Mouse (Mus musculus): Measurements from ENCODE around the gene Atxn7l1. TPM values are rescaled to one million over a fixed set of nuclear protein-coding genes. Genes with fewer than 3 reads are reported as not detected.
"Not testable (repeated sequence)": the region's sequence is repeated elsewhere in the genome, so short reads cannot be mapped to it uniquely, and the experiment has no call there.

The Atxn7l1 gene
- total RNA-seq, 4 experiments from 2014 or later, result 20.2 to 22.4 (median 20.7) TPM

DNA sequence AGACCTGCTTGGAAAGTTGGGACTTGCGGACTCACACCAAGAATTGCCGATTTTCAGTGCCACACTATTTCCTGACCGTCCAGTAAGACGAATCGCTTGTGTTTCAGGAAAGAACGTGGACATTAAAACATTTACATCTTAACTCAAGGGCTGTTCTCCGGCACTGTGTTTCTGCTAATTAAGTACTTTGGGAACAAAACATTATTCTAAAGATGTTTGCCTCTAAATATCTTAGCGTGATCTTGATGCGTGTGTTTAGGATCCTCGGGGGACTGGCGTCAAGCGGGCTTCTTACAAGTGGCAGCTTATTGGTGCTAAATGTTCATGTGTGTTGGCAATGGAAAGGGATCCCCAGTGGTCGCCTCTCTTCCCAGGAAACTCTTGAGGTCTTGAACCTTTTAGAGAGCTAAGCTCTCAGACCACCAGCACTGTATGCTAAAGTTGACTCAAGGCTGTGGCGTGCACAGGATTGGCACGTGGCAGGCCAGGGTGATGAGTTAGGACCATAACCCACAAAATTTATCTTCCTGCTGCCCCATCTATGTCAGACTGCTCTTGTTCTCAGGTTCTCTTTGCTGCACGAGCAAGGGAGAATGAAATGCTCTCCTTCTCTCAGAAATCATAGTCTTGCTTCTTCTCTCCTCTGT lies 2.2 kb downstream of the Atxn7l1 start:
- no peak for DNase-seq (ENCODE audit: low spot score)

DNA sequence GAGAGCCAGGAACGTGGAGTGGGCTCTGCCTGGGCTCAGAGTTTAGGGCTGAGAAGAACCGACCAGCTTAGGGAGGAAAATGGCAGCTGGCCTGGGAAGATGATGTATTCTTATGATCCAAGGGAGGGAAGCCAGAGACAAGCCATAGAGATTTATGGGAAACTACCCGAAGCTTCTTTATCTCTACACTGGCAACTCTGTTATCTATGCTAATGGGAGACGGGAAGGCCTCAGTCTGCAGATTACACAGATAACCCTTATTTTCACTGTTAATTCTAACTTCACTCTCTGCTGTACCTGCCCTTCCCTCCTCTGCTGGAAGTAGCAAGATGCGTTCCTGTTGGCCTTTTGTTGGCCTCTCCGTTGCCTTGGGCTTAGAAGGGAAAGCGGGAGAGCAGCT lies 5.6 kb downstream of the Atxn7l1 start:
- DNase-seq (ENCODE audit: low spot score), result no peak

DNA sequence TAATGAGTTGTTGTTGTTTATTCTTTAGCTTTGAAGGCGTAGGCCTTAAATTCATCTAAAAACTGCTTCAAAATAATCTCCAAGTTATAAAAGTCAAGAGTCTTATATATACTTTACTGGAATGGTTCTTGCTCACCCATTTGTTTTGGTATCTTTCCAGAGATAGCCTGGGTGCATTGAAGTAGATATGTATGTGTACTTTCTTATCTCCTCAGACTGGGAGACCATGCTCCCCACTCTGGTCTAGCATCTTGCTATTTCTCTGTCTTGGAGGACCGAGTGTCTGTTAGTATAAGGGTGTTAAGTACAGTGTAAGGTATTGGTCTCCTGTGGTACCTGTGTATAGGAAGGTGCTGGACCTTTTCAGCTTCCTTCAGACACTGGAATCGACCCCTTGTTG lies 6.4 kb downstream of the Atxn7l1 start:
- DNase-seq (ENCODE audit: low spot score), result no peak

DNA sequence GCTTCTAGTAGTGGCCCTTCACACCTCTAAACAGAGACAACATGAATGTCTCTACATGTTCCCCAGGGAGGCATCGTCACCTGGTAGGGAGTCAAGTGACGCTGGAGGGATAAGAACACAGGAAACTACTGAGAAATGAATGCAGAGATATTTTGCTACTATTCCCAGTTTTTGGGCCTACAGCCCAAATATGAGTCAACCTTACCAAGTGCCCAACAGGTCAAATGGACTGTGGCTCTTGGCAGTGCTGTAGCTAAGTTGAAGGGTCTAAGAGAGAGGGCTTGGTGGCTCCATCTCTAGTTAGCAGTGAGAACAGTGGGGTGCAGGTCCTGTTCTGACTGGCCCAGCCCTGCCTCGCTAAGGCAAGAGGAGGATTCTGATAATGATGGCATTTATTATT lies 7.2 kb downstream of the Atxn7l1 start:
- no peak for DNase-seq (ENCODE audit: low spot score)

DNA sequence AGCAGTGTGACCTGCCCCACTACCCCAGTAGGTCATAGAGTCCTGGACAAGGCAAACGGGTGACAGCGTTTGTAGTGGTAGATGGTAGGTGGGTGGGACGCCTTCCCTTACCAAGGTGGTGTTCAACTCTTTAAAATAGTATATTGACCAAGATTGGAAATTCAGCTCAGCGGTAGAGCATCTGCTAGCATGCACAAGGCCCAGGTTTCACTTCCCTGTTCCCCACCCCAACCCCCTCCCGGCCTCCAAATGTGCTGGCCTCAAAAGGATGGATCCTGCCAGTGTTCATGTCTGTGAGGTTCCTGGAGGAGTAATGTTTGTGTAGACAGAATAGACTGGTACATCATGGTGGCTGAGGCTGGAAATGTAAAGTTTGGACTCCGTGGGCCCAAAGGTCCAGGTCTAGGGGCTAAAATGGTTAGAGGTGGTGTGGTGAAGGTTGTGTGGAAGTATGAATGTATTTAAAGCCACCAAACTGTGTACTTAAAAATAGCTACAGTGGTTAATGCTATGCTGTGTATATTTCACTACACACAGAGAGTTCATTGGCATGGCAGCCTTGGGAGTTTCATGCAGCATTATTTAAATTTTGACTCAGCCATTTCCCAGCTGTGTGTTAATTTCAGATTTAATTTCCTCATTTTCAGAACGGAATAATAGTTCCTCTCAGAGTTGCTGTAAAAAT lies 9.0 kb downstream of the Atxn7l1 start:
- no peak for DNase-seq (ENCODE audit: low spot score)

DNA sequence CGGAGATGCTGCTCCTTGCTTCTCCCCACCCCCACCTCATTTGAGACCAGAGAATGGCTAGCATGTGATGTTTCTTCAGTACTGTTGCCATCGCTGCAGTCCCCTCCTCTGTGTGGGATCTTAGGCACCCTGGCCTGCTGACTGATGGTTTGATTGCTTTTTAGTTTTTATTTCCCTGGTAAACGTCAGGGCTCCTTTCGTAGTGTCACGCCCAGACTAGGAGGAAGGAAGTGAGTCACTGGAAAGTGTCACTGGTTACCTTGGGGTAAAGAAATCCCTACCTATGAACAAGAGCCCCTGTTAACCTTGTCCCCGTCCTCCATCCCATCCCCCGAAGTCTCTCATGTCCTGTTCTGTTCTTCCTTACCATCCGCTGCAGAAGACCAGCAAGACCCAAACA lies 10.8 kb downstream of the Atxn7l1 start:
- DNase-seq (ENCODE audit: low spot score), result no peak

DNA sequence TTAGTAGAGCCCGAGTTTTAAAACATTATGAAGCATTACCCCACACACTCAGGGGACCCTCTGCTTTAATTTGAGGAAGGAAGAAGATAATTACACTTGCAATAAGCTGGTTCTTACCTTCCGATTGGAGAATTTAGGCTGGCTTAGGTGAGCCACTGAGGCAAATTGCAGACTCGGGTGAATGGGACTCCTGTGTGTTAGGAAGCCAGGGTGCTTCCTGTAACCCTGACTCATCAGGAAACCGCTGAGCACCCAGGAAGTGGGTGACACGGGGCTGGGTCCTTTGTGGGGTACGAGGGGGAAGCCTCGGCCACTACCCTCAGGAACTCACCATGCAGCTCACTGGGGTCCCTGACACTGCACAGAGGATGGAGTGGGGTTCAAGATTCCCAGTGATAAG lies 12.9 kb downstream of the Atxn7l1 start:
- no peak for DNase-seq (ENCODE audit: low spot score)

DNA sequence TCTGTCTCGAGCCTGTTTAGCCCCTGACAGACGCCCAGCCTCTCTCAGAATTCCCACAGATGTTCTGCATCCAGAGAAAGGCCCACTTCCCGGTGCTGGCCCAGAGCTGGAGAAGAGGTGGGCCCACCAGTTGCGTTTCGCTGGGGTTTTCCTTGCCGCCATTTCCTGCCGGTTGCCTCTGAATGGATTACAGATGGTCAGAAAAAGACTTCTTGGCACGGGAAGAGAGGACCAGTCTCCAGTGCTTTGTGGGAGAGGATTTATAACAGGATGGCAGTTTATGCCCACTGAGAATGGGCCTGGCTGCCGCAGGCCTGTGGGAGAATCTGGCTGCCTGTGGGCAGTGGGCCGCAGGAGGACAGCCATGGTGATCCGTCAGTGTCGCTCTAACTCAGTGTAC lies 15.0 kb downstream of the Atxn7l1 start:
- no peak for DNase-seq (ENCODE audit: low spot score)

DNA sequence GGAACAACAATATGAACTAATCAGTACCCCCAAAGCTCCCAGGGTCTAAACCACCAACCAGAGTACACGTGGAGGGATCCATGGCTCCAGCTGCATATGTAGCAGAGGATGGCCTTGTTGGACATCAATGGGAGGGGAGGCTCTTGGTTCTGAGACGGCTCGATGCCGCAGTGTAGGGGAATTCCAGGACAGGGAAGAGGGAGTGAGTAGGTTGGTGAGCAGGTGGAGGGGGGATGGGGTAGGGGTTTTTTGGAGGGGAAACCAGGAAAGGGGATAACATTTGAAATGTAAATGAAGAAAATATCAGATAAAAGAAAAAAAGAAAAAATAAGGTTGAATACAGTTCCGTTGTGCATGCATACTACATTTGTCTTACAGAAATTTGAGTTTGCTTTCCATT lies 16.5 kb downstream of the Atxn7l1 start:
- not testable (repeated sequence) for DNase-seq (ENCODE audit: low spot score)

DNA sequence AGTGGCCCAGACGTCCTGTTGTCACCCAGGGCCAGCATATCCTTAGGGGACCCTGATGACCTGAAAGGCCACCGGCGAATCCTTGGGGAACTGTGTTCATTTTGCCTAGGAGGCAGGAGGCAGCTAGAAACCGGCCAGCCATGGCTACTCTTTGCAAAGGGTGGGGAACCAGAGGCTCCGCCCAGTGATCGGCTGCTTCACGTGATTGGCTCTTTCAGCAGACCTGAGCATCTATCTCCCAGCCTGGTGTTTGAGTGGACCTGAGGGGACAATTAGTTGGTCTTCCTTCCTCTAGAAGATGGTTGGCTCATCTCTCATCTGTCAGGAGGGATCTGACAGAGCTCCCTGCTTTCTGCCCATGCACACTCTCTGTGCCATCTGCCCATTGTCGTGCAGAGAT lies 19.2 kb downstream of the Atxn7l1 start:
- DNase-seq (ENCODE audit: low spot score), result no peak

DNA sequence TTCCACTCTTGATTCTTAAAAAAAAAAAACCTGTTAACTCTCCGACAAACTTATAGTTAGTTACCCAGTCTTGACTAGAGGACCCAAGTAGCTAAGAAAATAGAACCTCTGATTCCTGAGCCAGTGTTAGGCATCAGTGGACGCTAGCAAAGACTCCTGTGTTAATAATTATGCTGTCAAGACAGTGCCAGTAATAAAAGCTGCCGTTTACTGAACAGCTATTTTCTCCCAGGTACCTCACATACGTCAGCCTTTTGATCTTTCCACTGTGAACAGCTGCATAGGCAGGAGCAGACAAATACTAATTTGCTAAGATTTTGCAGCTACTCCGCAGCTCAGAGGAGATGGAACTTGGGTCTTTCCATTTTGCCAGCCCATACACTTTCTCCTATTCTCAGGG lies 20.1 kb downstream of the Atxn7l1 start:
- no peak for DNase-seq (ENCODE audit: low spot score)

DNA sequence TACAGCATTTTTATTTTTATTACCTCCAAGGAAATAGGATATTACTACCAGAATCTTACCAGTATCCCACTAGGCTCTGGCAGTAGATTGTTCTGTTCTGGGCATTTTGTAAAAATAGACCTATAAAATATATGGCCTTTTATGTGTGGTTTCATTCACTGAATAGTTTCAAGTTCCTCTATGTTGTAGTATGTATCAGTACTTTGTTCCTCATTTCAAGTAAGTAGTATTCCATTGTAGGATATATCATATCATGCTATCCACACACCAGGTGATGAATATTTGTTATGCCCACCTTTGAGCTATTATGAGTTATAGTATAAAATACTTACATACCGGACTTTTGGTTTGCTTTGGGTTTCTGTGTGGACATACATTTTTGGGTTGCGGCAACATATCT lies 21.0 kb downstream of the Atxn7l1 start:
- no peak for DNase-seq (ENCODE audit: low spot score)

DNA sequence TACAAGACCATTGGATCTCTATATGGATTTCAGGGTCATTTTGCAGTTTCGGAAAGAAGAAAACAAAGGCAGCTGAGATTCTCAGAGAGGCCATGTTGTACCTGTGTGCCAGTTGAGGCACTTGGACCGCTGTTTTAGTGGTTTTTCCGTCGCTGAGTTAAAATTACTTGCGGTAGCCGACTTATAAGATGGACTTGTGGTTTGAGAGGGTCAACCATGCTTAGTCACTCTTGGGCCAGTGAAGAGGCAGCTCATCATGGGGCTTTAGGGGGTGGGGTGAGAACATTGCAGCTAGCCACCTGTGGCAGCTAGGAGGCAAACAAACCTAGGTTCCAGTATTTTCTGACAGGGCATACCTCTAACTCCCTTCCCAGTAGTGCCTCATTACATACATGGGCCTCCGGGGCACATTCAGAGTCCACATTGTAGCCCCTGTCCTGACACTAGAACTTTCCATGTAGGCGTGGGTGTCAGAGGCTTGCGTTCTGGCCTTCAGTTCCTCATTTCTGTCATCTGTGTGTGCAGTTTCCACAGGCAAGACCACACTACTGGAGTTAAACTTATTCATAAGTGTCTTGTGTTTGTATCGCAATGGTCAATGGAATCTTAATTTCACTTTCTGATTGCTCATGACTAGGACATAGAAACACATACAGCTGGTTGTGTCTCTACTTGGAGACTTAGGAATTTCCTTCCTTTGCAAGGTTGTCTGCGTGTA lies 22.4 kb downstream of the Atxn7l1 start:
- DNase-seq (ENCODE audit: low spot score), result no peak

DNA sequence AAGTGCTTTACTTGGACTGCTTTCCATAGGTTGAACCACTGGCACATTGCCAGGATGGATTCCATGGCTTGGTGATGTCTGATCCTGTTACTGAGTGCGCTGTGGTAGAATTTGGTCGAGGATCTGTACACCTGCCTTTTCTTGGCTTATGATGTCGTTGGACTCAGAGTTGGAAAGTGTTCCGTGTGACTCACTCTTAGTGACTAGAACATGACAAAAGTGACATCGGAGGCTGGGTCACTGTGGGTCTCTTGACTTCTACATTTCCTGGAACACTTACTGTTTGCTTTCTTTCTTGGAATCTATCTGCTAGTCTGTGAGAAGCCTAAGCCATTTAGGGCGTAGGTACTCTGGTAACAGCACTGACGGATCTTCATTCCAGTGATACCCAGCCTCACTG lies 23.3 kb downstream of the Atxn7l1 start:
- DNase-seq (ENCODE audit: low spot score), result no peak

DNA sequence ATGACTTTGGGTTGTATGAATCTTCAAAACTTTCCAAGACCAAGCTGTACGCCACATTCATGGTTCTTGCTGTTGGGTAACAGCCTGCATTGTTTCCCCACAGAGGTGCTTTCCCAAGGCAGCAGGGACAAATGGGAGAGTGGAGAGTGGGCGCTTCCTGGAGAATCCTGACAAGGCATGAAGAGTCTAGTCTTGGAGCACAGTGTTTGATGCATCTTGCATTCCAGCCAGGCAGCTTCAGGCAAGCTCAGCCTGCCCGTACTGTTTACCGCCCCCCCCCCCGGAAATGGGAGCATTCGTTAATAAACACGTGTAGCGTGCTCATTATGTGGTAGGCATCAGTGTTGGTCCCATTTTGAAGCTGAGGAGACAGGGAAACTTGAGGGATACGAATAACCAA lies 25.4 kb downstream of the Atxn7l1 start:
- no peak for DNase-seq (ENCODE audit: low spot score)

DNA sequence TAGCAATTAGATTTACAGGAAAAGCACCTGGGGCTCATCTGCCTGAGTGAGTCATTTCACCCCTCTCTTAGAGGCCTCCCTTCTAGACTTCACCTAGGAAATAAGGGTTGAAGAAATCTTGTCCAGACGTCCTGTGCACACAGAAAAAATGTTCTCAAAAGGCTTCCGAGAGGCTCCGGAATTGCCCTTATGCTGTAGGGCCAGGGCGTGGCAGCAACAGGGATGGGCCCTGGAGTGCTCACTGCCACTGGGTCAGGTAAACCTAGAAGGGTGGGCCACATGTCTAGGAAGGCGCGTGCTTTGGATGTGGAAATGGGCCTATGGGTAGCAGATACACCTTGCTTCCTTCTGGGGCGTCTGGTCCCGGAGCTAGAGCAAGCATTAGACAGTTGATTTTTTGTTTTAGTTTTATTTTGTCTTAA lies 26.2 kb downstream of the Atxn7l1 start:
- no peak for DNase-seq (ENCODE audit: low spot score)

DNA sequence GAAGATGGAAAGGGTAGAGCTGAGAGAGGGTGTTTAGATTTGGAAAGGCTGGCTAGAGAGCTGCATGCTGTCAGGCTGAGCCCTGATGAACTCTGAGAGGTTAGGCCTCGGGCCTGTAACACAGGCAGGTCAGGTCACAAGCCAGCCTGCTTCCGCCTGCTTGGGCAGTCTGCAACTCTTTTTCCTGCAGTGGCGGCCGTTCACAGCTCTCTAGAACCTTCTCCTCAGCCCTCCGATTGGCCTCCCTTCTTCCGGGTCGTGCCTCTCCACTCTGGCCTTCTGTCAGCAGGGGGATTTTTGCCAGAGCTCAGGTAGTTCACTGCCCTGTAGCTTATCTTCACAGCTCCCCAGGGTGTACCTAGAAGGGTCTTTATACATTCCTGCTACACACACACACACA lies 26.7 kb downstream of the Atxn7l1 start:
- no peak for DNase-seq (ENCODE audit: low spot score)

DNA sequence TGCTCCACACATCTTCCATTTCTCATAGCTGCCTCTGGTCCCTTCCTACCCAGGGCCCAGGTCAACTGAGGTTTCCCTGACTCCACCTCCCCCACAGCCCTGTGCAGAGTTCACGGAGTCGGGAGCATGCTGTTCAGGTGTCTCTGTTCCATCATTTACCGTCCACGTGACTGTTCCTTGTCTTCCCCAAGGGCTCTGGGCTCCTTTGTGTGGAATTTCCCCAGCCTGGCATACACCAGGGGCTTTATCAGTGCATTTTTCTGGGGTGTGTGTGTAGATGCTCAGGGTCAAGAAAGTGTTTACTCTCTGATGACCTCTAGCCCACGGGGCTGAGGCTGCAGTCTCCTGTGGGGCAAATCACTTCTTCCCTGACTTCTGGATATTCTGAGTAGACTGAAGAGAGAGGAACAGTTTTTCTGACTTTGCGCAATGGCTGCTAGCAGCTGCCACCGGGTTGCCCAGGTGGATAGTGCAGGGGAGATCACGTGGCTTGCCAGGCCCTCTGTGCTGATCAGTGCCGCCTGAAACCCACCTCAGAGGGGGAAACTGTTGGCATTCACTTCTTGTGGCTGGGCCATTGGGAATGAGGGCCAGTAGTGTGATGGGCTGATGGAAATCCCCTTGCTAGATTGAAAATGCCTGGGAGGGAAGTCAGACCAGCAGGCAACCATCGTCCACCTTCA lies 27.3 kb downstream of the Atxn7l1 start:
- DNase-seq (ENCODE audit: low spot score), result no peak

DNA sequence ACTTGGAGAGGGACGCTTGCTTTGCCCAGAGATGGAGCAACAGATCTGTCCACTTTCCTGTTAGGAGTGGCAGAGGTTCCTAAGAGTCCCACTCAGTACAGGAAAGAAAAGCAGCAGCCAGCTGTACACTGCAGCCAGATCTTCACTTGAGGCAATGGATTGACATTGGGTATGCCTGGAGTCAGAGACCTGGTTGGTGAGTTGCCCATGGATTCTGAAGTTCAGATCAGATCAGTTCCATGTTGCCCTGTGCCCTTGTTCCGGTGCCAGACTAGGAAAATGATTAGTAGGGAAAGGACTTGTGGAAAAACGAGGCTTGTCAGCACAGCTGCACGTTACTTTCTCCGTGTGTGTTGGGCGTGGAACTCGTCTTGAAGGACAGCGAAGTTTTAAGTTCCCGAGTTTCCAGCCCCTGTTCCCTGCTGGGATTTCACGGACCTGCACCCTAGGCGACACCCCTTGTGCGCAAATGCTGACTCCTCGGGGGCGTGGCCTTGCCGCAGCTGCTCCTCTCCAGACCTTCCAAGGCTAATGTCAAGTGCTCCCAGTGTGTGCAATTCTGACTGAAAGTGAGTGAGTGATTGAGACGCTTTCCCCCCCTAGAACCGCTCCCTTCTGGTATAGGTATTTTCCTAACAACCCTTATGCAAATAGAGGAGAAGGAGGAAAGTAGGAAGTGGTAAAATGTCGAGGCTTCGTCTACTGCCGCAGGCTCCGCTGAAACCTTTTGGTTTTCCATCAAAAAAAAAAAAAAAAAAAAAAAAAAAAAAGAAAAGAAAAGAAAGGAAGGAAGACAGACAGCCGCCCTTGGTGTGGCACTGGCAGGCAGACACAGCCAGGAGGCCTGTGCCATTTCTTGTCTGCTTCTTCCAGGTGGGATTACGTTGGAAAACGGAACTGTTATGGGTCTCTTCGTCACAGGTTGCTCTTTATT lies 28.4 kb downstream of the Atxn7l1 start:
- DNase-seq (ENCODE audit: low spot score), result peak; percentile 68

DNA sequence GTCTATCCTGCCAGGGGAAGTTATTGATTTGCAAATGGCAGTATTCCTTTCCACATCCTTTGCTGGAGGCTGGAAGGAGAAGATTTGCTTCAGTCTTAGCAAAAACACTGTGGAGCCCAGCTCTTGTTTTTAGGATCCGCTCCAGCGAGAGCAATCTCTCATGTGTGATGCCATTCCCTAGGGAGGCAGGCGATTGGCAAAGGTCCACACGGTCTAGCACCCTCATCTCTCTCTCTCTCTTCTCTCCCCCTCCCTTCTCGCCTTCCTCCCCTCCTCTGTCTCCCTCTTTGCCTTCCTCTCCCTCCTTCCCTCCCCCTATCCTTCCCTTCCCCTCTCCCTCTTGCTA lies 29.0 kb downstream of the Atxn7l1 start:
- no peak for DNase-seq (ENCODE audit: low spot score)

DNA sequence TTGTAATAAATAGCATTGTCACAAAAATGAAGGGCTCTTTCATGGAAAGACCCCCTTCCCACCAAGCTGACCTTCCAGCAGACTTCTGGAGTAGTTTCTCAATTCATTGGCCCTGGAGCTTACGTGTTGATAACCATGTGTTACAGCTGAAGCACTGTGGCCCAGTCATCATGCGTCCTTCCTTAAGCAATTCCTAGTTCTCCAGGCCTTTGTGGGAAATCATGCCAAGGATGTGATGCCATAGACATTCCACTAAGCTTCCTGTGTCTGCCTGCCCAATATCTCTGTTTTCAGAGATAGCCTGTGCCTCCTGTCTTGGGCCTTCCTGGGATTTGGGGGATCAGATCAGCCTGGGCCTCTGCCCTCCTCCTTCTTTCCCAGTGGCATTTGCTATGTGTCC lies 32.9 kb downstream of the Atxn7l1 start:
- DNase-seq (ENCODE audit: low spot score), result no peak

DNA sequence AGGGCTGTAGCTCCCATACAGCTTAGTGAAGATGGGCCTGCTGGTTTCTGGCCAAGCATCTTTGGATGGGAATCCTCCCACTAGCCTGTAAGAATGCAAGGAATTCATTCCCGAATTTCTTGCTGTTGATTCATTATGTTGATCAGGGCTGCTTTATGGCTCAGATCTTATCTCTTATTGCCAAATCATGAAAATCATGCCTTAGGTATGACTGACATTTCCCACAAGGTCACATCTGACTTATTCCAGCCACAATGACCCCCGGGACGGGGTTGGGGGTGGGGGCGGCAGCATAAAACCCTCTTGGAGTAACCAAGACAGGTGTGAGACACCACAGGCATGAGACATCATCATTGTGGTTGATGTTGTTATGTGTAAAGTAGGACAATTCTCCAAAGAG lies 34.4 kb downstream of the Atxn7l1 start:
- DNase-seq (ENCODE audit: low spot score), result no peak
